Mouse (Mus musculus): ENCODE results near the gene Ccdc60.

GRCm38 (mm10) chr5:116116110-116116509, 172.7 kb downstream of the Ccdc60 start:
- TF ChIP-seq CTCF (IDR thresholded peaks at IDR 0.05; ENCODE audit: control insufficient read depth, insufficient read depth, insufficient read length) (no peak), CEBPB (IDR thresholded peaks at IDR 0.05; ENCODE audit: low read depth) (no peak), MAX (IDR thresholded peaks at IDR 0.05) (no peak), MYOD1 (IDR thresholded peaks at IDR 0.05; ENCODE audit: control insufficient read depth, insufficient read length, low read depth) (no peak), USF1 (IDR thresholded peaks at IDR 0.05; ENCODE audit: low read depth) (no peak), MYOG (IDR thresholded peaks at IDR 0.05; ENCODE audit: control insufficient read depth, extremely low read depth, insufficient read length) (no peak), FOSL1 (IDR thresholded peaks at IDR 0.05; ENCODE audit: insufficient read depth, low read length, poor library complexity, severe bottlenecking) (no peak)

Data from C2C12 (cell line).